Mouse (Mus musculus): ENCODE measurements around the gene Rnf215. TPM values are rescaled to one million over a fixed set of nuclear protein-coding genes. Genes with fewer than 3 reads are reported as not detected.
A peak's percentile ranks its signal among the peaks of the same experiment; 100 is the strongest.
"Not testable (repeated sequence)": the region's sequence is repeated elsewhere in the genome, so short reads cannot be mapped to it uniquely, and the experiment has no call there.

Rnf215 gene
- total RNA-seq, 2 experiments from 2014 or later = 24.7 to 24.9 TPM

DNA sequence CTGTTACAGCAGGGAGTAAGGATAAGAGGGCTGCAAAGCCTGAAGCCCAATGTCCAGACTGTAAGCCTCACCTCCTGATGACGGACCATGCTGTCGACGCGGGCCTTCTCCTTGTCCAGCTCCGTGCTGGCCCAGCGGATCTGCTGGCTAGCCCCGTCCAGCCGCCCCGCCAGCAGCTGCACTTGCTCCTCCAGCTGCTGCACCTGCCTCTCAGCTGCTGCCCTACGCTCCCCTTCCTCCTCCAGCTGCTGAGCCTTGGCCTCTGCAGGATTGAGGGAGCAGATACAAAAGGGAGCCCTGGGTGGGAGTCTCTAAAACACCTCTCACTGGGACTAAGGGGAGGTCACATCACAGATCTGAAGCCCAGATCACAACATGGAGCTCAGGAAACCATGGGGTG lies 12.1 kb downstream of the Rnf215 start:
- DNase-seq = no peak

- peak; percentile 18 to 21 for DNase-seq
These were observed 13.1 kb downstream of the Rnf215 start for GRCm38 (mm10) chr11:4148120-4148519.

DNA sequence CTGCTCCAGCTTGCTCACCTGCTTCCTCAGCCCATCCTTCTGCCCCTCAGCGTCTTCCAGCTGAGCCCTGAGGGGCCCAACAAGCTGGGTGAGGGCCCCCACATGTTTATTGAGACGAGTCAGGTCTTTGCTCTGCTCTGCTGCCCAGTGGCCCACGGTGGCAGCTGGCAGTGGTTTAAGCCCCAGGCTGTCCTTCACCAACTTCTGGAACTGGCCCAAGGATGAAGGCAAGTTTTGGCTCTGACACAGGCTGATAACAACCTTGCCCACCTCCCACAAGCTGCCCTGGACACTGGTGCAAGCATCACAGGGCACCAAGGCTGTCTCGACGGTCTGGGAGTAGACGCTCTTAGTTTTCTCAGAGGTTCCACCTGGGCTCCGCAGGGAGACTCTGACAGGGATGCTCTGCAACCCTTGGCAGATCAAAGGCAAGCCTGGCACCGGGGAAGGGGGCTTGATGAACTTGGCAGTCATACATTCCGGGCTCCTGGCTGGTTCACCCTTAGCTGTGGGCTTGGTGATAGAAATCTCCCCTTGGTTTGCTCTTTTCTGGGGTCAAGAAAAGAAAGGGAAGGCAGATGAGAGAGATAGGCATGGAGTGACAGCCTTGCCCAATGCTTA lies 13.6 kb downstream of the Rnf215 start:
- DNase-seq = peak in 1 of 2 experiments; percentile 11

DNA sequence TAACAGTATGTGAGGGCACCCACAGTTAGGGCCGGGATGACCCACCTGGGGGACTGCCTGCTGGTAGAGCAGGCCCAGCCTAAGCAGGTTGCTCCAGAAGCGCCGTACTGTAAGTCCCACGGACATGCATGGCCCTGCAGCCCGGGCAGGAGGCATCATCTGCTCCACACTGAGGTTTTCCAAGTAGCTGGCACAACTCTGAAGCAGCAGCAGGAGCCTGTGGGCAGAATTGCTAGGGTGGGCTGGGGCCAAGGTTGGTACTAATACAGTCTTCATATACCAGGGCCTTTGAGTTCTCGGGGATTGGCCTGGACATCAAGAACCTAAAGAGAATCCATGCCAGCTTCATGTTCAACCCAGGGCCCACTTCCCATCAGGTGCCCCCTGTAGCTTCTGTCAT lies 14.9 kb downstream of the Rnf215 start:
- no peak for DNase-seq

DNA sequence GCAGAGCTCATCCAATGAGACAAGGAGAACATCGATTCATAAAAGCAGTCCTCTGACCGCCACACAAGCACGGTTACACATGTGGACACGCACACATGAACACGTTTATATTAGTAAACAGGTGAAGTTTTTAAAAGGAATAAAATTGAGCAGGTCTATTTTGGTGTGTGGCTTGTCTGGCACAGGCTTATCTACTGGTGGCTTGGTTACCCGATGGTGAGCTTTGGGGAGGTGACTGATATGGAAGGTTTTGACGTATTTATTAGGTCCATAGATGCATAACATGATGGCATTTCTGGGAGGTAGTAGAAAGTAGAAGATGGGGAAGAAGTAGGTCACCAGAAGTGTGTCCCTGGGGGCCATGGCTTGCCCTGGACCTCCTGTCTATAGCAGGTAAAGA lies 18.7 kb downstream of the Rnf215 start:
- DNase-seq = no peak

DNA sequence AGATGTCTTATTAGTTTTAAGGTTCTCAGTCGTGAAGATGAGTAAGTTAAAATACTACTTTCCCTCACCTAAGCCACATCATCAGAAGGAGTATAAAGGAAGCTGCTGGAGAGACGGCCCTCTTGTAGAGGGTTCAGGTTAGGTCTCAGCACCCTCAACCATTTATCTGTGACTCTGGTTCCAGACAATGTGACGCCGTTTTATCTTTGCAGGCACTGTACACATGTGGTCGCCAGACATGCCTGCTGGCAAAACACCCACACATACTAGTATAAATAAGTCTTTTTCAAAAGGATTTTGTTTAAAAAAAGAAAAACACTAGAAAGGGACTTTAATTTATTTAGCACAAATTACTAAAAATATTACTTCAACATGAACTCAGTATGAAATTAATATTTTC lies 20.6 kb downstream of the Rnf215 start:
- DNase-seq = no peak

GRCm38 (mm10) chr11:4158676-4159075 lies 23.7 kb downstream of the Rnf215 start:
- no peak for DNase-seq

GRCm38 (mm10) chr11:4159808-4160708 lies 25.1 kb downstream of the Rnf215 start, which contains the start of the genes Ccdc157 and Sf3a1:
Ccdc157 (minus strand) TSS chr11:4160293.
Sf3a1 (plus strand) TSS chr11:4160350.
- DNase-seq = peak; percentile 96 to 98

GRCm38 (mm10) chr11:4160758-4161480 lies 25.9 kb downstream of the Rnf215 start:
- DNase-seq = no peak

DNA sequence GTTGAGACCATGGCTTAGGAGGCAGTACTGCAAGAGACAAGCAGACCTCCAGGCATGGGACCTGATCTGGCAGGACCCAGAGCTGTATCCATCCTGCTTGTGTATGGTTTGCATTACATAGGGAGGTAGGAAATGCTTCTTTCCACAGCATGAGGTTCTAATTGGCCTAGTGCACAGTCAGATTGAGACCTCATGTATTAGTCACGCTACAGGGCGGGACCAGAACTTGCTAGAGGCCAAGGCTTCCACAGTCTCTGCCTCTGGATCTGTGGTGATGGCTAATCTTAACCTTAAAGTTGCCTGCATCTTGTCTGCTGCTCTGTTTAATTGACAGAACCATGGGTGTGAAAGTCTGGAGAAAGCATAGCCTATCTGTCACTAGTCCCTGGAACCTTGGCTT lies 29.7 kb downstream of the Rnf215 start:
- peak; percentile 35 to 58 for DNase-seq

DNA sequence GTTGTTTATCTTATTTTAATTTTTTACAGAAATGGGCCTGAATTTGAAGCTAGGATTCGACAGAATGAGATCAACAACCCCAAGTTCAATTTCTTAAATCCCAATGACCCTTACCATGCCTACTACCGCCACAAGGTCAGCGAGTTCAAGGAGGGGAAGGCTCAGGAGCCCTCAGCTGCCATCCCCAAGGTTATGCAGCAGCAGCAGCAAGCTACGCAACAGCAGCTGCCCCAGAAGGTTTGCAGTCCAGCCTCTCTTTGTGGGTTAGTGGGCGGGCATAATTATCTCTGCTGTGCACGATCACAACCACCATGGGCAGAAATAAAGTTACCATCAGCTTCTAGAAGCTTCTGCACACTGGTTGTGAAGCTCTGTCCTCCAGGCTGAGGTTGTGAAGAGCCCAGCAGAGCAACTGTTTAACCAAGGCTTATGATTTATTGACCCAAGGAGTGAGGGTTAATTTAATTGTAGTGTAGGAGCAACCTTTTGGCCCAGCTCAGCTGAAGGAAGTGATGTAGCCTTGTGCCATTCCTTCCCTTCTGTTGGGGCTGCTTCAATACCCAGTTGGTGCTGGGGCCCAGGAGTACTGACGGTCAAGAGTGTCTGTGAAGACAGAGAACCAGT lies 31.6 kb downstream of the Rnf215 start:
- no peak for DNase-seq

DNA sequence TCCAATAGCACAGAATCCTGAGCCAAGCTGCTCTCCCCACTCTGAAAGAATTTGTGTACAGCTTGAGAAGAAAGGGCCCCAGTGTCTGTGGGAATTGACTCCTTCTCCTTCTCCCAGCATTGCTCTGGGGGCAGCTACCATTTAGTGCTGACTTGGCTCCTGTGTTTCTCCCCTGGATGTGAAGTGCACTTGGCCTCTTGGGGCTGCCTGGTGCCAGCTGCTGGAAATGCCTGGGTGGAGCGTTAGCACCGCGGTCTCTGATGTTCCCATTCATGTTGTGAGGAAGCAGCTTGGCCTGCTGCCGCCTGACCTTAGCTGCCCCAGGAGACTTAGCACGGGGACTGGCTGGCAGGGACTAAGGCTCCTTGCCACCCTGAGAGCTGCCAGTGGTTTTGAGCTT lies 39.6 kb downstream of the Rnf215 start:
- peak in 1 of 2 experiments; percentile 69 for DNase-seq

DNA sequence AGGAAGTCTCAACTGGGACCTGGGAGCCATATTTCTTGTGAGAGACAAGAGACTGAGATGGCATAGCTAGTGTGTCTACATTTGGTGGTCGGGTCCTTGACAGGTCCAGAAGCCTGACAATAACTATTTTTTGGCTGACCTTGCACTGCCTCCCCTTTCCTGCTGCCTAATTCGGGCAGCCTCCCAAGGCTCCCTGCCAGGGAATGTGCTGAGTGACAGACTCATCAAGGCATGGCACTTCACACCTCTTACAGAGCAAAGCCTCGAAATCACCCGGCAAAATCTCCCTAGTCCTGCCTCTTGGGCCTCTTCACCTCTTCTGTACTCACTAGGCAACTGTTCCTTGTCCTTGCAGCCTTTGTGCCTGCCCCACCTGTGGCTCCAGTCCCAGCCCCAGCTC lies 42.7 kb downstream of the Rnf215 start:
- DNase-seq = no peak

DNA sequence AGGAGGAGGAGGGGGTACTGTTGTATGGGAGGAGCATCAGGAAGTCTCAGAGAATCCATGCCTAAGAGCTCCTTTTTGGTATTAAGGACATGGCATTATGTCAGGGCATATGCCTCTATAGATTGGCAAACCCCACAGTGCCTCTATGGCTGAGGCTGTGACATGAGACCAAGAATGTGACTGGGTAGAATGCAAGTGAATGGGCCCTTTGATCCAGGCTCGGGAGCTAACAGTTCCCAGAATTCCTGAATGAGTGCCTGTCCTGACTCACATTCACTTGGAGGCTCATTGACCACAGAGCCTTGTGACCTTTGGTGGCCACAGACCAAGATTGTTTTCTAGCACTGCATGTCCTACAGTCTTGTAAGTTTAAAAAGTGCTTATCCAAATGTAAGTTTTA lies 47.1 kb downstream of the Rnf215 start:
- peak; percentile 36 to 41 for DNase-seq

- DNase-seq = peak in 1 of 2 experiments; percentile 47
These were observed 48.5 kb downstream of the Rnf215 start for GRCm38 (mm10) chr11:4183511-4183910.

DNA sequence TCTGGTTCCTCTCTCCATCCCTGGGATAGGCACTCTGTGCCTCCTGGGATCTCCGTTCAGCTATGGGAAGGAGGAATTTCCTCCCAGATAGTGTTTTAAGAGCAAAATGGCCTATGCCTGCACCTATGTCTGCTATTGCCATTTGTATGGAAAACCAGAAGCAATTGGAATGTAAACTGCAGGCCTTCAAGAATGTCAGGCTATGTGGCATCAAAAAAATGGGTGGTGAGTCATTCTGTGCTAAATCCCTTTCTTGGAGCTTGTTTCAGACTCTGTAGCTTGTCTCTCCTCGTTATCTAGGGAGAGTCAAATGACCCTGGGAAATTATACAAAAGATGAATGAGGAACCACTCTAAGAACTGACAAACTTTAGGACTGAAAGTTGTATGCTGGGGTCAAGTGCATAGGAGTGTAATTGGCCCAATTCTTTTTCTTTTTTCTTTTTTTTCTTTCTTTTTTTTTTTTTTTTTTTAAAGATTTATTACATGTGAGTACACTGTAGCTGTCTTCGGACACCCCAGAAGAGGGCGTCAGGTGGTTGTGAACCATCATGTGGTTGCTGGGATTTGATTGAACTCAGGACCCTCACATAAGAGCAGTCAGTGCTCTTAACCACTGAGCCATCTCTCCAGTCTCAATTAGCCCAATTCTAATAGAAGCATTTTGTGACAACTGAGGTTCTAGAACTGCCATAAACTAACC lies 49.4 kb downstream of the Rnf215 start:
- DNase-seq = peak in 1 of 2 experiments; percentile 32

DNA sequence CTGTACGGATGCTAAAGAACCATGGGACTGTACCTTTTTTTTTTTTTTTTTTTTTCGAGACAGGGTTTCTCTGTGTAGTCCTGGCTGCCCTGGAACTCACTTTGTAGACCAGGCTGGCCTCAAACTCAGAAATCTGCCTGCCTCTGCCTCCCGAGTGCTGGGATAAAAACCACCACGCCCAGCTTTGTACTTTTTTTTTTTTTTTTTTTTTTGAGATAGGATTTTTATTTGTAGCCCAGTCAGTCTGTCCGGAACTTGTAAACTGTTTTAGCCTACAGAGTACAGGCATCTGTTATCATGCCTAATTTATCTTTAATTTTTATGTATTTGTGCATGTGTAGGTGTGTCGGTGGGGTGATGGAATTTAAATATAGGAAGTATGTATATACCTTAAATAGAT lies 50.5 kb downstream of the Rnf215 start:
- not testable (repeated sequence) for DNase-seq

- peak; percentile 99 to 100 for DNase-seq
These were observed 51.7 kb downstream of the Rnf215 start, which contains the start of gene Tbc1d10a for GRCm38 (mm10) chr11:4186486-4187317. Tbc1d10a (plus strand) TSS chr11:4186789.

- no peak for DNase-seq
These were observed 52.3 kb downstream of the Rnf215 start for GRCm38 (mm10) chr11:4187318-4187700.

DNA sequence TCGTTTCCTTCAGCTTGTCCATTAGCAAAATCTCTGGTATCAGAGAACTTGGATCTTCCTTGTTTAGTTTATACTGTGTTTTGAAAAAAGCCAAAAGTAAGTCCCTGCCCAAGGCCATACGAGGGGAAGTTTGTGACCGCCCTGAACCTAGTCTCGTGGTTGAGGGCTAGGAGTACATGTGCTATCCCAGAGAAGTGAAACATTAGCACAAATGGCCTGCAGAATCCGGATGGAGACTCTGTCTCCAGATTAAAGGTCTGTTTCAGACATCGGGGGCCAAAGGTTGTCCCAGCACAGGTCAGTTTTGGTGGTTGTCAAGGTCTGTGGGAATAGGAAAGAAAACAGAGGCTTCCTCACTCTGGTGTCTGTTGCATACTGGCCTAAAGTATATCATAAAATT lies 54.2 kb downstream of the Rnf215 start:
- no peak for DNase-seq

Data from adrenal gland, postnatal 36 days (tissue).